Mouse (Mus musculus) common myeloid progenitor, adult 5-6 weeks (primary cell): ENCODE measurements around the gene Adamts8. TPM values are rescaled to one million over a fixed set of nuclear protein-coding genes. Genes with fewer than 3 reads are reported as not detected.
A peak's percentile ranks its signal among the peaks of the same experiment; 100 is the strongest.

Experiments used
- ATAC-seq: replicated peaks from 2 replicates; pipeline ENCODE4 v1.8.0; 2016; ENCODE audit warnings: low read depth, mild to moderate bottlenecking, moderate TSS enrichment, inconsistent platforms; ENCODE audit not compliant: poor library complexity, severe bottlenecking
- total RNA-seq: library from RNA; stranded (forward); fragments of 200-1000, 187-1606 nt; gene quantifications from 2 replicates; pipeline ENCODE4 v1.2.3, GENCODE M21; 2017

The Adamts8 gene
- total RNA-seq, 1 experiment from 2014 or later = not detected

DNA sequence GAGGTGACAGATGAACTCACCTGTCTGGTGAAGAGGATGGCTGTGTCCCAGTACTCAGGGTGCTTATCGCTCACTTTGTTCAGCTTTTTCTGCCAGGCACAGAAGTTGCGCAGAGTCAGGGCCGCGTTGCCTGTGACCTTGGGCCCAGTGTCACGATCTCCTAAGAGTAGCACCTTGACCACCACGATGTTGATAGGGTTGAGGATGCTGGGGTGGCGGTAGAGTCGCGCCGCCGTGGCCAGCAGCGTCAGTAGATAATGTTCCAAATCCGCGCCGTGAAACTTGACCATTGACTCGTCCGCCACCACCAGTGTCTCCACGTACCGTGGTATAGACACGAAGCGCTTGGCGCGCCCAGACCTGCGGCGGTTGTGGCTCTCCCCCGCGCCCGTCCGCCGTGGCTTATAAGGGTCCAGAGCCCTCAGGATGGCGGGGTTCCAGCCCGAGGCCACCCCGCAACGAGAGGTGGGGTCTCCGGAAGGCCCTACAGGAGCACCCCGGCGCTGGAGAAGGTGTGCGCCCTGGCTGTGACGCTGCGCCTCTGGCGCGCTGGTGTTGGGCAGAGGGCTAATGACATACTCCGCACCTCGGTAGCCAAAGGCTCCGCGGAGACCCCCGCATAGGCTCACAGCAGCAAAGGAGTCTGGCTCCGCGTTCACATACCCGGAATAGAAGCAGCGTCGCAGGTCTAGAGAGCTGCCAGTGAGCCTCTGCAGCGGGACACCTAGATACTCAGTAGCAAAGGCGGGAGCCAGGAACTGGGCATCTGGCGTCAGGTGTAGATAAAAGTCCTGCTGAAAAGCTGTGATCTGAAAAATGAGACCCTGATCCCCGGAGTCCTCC, 20.9 kb upstream of the Adamts8 start:
- ATAC-seq = no peak

DNA sequence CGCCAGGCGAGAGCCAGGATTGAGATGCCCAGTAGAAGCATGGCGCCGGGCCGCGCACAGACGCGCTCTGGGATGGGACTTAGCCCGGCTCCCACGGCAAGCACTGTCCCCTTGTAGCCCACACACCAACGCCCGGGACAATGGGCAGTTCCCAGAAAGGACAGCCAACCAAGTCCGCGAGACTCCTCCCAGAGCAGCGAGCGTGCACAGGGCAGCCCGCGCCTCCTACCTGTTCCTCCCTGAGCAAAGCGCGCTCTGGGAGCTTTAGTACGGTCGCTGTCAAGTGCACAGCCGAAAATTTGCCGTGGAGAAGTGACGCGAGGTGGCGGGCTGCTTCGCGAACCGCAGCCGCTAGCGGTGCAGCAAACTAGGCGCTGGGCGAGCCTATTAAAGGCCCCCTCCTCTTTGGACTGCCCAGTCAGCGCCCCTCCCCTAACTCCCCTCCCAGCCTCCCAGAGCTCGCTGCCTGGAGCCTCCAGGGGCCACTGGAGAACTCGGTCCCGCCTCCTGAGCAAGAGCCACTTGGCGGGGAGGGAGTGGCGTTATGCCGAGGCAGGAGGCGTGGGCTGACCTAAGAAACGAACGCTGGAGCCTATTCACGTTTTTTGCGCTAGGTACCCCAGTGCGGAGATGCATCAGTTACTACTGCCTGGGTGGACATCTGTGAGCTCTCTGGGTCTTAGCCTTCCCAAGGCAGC, 20.0 kb upstream of the Adamts8 start, which contains the start of gene Adamts15:
Adamts15 (minus strand) TSS at position 256 of the 698 bp plus-strand sequence.
- peak; percentile 36; the same call in 1 of the 2 replicates for ATAC-seq

DNA sequence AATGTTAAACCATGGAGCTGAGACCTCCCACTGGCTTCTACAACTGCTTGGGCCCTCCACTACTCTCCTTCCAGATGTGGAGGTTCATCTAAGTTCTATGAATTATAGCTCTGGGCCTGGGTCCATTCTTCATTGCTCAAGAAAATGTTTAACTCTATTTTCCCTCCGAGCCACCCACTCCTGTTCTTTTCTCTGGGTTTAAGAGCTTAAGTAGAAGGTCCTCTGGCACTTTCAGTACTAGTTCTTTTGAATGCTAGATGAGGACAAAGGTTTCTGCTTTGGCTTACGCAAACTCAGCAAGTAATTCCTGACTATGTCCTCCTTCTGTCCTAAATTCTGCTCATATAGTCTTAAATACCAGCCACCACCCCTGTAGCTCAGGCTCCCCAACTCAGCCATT, 13.6 kb upstream of the Adamts8 start:
- ATAC-seq = no peak

DNA sequence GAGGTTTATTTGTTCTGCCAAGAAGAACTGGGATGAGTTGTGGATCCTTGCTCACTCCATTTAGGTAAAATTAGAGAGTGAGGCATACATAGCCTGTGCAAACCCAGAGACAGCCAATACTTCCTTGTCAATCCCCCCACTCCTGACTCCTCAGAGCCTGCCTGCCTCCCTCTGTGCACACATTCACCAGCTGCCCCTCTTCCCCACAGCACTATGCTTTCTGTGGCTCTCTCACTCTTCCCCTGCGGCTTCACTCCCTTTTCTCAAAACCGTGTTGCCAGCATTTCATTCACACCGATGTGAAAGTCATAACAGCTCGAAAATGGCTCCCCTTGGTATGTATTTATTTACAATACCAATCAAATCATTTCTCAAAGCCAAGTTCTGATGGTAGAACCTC, 10.0 kb upstream of the Adamts8 start:
- ATAC-seq = no peak

DNA sequence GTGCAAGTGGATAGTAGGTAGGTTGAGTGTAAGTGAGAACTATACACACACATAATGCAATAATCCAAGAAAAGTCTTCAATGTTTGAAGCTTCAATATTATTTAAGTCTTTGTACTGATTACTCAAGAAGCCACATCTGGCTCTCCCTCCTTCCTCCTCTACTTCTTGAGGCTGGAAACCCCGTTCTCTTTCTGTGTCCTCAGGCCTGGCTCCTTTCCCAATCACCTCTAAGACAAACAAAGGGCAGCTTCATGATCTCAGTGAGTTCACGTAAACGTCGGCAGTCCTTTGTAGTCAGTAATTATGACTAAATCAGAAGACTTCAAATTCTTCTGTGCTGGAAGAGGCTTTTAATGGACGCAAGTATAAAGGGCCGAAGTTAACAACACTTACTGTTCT, 7.5 kb upstream of the Adamts8 start:
- ATAC-seq = no peak

DNA sequence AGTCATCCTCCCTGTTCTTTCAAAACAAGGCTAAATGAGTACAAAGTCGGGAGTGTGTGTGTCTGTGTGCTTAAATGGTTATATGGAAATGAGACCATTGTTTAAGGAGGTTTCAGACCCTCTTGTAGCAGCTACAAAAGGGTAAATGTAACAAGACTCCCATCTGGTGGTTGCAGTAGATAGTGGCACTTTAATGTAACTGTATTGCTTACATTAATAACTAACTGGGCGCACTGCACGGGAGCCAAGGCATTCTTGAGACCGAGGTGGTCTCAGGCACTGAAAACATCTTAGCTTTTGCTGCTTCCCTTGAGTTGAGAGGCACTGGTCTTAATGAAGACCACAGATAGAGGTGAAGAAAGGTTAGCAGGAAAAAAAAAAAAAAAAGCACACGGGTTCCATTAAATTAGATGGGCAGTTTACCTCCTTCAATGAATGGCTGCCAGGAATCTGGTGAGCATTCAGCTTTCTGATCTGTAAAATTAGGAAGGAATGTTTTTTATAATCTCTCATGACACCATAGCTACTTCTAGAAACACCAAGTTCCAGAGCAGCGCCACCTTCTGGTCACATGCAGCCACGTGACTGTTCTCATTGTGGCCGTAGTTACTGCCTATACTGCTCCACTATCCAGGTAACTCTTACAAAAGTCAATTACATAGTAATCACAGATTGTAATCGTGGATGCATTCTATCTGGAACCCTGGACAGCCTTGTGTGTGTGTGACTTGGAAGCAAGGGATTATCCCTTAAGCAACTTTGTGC, 5.5 kb upstream of the Adamts8 start:
- ATAC-seq = peak; percentile 60

DNA sequence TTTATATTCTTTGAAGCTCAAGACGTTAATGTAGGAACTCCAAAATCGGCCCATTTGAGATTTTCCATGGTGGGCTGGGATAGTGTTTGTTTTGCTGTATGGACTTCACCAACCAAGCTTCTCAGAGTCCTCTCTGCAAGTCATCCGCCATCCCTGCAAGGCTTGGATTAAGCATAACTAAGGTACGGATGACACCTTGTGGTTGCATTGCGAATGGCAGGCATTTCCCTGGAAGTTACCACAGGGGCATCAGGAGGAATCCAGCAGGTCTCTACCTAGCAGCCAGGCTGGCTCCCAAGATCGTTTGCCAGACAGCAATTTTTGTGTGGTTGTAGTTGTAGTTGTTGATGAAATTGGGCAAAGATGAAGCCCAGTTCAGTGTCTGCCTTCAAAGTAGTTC, 2.0 kb upstream of the Adamts8 start:
- ATAC-seq = peak; percentile 85

DNA sequence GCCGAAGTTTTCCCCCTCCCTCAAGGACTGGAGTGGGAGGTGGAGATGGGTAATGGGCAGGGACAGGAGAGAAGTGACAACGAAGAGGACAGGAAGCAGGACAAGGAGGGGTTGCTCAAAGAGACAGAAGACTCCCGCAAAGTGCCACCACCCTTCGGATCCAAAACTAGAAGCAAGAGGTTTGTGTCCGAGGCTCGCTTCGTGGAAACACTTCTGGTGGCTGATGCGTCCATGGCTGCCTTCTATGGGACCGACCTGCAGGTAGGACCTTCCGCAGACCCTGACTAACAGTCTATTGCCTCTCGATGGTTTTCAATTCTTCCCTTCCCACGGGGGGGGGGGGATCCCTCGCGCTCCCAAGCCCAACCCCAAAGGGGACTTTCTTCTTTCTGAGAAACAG, 979 bp downstream of the Adamts8 start:
- ATAC-seq = no peak

DNA sequence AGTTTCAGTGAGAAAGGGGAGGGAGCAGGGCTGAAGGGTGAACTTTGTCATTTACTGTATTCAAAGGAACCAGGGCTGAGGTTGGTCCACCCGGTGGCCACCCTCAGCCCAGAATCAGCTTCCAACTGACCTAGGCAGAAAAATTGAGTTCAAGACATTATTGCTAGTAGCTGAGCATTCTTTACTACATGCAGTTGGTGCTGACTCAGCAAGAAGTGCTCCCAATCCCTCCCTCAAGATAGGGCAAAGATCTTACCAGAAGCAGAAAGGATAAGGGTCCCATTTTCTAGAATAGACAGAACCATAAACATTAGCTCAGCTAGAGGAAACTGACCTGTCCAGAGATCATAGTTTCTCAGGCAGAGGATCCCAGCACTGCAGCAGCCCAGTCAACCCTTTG, 1.9 kb downstream of the Adamts8 start:
- no peak for ATAC-seq

DNA sequence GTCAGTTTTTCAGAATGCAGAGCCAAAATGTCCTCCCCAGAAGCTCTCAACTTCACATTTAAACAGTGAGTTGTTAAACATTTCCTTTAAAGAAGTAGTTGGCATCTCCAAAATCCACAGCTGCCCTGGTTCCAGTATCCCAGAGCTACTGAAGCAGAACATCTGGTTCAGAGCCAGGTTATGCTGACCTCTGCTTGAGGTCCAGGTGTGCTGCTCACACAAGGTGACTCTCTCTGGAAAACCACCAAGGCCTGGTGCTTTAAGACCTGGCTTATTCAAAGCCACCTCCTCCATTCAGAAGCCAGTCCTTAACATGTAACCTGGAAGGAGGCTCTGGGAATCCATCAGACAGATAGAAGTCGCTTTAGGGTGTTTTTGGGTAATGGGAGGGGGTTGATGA, 2.9 kb downstream of the Adamts8 start:
- ATAC-seq = no peak

DNA sequence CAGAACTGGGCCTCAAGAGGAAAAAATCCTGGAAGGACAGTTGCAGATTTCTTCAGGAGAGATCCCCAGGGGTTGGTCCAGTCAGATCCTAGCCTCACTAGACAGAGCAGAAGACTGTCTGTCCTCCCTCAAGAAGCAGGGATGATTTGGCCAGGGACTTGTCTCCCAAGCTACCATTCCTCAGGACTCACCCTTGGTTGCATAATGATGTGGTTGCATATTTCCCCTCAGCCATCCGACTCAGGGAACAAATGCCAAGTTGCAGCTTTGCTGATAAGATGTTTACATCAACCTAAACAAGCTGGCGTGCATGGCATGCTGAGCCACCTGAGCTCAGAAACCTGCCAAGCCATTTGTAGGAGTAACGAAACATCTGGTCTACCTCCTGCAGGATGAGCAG, 7.1 kb downstream of the Adamts8 start:
- ATAC-seq = no peak

DNA sequence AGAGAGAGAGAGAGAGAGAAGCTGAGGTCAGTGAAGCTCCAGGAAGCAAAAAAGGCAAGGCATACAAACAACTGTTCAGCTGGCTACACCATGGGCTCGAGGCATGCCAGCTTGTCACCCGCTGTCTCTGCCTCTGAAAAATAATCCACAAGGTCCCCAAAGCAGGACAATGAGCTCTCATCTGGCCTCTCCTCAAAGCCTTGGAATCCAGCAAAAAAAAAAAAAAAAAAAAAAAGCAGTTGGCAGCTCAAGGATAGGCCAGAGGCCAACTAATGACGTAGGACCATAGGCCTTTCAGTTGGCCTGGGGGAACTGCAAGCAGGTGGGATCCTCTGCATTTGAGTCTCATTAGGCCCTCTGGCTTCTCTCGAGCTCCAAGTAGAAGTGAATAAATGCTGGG, 7.6 kb downstream of the Adamts8 start:
- no peak for ATAC-seq

DNA sequence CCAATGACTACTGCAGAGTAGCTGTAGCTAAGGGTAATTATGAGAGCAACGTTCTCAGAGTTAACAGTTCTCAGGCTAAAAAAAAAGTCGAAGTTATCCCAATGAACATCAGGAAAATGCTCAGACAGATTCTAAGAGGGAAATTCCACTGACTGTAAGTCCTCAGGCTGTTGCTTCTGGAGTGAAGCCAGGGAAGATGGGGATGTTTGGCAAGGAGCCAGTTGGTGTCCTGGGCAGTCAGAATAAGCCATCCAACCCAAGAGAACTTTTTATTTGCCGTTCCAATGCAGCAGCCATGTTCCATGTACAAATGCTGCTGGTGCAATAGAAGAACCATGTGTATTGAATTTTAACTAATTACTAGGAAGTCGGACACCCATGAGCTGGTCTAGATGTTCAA, 8.2 kb downstream of the Adamts8 start:
- no peak for ATAC-seq

DNA sequence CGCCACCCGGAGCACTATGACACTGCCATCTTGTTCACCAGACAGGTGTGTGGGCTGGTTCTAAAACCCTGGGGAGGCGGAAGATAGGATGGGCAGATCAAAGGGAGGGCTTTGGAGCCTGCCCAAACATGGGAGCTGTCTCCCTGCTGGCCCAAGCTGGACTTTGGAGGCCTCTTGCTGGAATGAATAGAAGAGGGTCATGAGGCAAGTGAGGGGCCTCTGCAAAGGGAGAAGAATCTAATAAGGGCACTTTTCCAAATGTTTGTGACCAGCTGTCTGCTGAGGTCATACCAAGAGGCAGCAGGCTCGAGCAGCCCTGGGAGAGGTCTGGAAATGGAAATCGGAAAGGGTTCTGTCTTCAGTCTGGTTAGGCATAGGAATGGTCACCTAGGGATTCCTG, 9.1 kb downstream of the Adamts8 start:
- ATAC-seq = no peak

DNA sequence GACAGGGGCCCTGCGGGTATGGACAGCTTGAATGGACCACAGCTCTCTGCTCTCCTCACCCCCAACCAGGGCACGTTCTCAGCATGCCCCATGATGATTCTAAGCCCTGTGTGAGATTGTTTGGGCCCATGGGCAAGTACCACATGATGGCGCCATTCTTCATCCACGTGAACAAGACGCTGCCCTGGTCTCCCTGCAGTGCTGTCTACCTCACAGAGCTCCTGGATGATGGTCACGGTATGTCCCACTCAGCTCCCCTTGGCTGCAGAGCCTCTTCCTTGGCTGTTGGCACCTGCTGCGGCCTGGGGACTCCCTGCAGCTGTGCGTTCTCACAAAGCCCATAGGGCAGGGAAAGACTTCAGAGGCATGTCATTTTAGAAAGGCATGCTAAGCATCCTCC, 10.9 kb downstream of the Adamts8 start:
- no peak for ATAC-seq

DNA sequence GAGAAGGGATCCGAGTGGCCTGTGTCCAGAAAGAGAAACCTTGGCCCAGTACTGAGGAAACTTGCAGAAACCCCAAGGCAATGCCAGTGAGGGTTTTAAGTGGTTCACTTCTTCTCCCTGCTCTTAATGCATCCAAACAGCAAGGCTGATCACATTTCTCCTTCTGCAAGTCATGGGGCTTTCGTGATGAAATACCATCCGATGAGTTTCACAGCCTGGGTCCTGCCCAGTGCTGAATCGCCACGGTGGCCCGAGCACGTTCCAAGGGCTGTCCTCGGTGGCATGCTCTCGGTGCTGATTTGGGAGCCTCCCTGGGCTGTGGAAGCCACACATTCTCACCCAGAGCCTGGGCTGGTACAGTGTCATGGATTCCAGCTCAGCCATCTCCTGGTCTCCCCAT, 12.9 kb downstream of the Adamts8 start:
- ATAC-seq = no peak

DNA sequence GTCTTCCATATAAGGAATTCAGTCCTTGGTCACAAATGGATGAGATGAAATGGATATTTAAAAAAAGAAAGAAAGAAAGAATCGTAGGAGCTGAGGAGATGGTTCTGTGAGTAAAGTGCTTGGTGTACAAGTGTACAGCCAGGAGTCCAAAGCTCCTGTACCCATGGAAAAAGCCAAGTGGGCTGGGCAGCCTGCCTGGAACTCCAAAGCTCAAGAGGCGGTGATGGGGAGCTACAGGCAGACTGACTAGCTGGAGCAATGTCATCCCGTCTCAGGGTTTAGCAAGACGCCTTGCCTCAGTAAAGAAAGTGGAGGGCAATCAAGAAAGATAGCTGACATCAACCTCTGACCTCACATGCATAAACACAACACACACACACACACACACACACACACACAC, 21.4 kb downstream of the Adamts8 start:
- ATAC-seq = no peak

DNA sequence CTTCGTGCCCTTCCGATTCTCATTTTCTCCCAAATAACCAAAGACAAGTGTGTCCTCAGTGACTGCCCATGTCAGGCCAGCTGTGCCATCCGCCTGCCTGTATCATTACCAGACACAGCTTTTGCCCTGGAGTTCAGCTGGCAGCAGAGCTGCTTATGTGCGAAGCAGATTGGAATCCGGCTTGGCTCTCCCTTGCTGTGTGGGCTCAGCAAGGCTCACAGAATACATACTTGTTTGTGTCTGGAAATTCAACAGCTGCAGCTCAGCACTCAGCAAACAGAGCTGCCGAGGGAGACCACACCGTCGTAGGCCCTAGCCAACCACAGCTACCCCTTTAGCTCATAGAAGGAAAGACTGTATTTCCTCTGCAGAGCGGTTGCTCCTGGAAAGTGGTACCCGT, 22.3 kb downstream of the Adamts8 start:
- no peak for ATAC-seq

DNA sequence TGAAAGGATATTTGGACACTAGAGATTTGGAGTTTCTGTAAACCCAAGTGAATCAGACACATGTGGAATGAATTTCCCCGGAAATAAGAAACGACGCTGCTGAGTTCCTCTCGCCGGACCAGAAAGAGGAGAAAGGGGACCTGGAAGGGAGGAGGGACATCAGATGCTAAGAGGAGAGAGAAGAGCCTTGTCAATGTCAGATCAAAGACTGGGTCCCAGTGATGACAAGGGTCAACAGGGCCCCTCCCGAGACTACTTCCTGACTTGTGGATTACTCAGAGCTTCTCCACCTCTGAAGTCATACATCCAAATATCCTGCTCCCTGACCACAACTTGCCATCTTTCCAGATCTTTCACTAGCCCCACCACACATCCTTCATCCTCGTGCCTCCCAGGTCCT, 24.5 kb downstream of the Adamts8 start:
- ATAC-seq = no peak

DNA sequence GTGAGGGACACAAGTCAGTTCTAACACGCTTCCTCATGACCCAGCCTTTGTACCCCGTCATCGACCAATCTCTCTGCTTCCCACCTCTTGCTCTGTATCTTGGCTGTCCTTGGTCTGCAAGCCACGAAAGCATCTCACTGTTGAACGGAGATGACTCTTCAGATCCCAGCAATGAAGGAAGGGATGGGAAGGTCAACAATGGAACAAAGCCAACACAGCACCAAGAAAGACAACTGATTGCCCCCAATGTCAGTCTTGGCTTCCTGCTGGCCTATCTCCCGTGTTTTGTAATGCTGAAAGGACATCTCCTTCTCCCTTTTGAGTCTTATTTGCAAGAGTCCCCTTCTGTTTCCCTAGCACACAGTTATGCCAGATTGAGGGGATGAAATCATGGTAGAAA, 25.8 kb downstream of the Adamts8 start:
- ATAC-seq = no peak

DNA sequence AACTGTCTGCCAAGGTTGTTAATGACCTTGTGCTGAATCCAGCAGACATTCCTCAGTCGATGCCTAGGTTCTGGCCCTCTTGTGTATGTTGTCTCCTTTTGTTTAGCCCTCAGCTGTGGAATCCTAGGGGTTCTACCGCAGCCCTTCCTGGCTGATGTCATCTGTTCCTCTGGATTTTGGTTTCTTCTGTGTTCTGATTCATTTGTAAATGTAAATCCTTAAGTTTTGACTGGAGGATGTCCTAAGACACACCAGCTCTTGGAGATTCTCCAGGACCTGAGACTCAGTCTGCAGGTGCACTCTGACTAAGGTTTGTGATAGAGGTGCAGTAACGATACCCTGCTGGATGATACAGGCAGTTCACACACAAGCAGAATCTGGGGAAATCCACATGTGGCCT, 27.6 kb downstream of the Adamts8 start:
- no peak for ATAC-seq
